Mouse (Mus musculus): ENCODE results near the gene Ccdc34. TPM values are rescaled to one million over a fixed set of nuclear protein-coding genes. Genes with fewer than 3 reads are reported as not detected.

The Ccdc34 gene
- 1 to 10 TPM; 7.0 to 7.2 TPM for polyA plus RNA-seq (2017; shearing (Covaris generic))

GRCm38 (mm10) chr2:110017616-110018505 lies at the start of gene Ccdc34:
TSS of gene Ccdc34 (plus strand) at chr2:110017817.

Other genes with a start within 250 kb of the Ccdc34 start
- 10 to 100 TPM; 47.6 to 49.7 TPM for gene Lin7c, start 127.0 kb upstream of the Ccdc34 start, polyA plus RNA-seq (2017; shearing (Covaris generic))
- under 1 TPM in 1 of 2 experiments, not detected in 1; 0.48 TPM for gene Lgr4, start 100.2 kb upstream of the Ccdc34 start, polyA plus RNA-seq (2017; shearing (Covaris generic))